Mouse (Mus musculus) T-helper 1 cell (primary cell): ENCODE data around the gene Sh2b1.

Source experiments
- in situ Hi-C: fragments of 300-600 bp; cut with MboI, MseI; formaldehyde crosslinking; loops from one replicate; pipeline ENCODE4 v1.15.1; 2025; ENCODE audit warnings: high pct_unique_total_duplicates

Sh2b1 gene

DNA sequence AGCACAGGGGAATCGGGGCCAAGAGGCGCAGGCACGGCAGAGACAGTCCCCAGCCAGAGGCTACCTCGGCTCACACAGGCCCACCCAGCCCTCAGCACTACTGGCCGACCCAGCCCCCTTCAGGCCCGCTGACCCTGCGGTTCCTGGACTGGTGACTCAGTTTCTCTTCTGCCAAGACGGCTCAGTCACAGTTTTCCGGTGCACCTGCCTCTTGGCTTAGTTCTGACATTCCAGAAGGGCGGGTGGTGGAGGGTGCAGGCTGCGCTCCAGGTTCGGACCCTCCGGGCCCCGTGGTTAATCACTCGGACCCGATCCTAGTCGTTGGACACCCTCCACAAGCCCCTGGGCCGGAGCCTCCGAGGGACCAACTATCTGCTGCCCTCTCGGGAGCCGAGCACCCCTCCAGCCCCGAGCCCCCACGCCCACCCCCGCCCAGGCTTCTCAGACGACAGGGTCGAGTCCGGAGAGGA lies 703 bp downstream of the Sh2b1 start:
- in situ Hi-C loops, result no loop called here

DNA sequence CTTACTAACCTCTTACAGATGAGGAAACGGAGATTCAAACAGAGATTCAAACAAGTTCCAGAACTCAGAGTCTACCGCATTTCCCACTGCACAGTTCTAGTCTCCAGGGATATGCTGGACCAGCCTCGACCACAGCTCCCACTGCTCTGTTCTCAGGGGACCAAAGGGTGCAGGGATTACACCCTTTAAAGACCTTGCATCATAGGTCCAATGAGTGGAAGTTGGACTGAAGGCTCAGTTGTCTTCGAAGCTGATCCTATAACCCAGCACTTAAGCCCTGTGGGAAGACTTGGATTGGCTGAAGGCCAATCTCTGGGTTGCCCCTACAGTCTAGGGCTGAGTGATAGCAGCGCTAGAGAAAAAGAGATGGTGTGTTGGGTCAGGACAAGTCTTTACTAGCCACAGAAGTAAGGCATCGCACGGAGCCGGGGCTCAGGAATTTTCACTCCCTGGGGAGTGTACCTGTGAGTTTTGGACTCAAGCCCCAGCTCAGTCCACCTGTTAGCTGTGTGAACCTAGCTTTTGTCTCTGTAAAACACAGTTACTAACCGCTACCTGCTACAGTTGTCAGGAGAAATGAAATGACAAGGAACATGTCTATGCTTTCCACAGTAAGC lies 1.6 kb downstream of the Sh2b1 start:
- in situ Hi-C loops, result no loop called here

DNA sequence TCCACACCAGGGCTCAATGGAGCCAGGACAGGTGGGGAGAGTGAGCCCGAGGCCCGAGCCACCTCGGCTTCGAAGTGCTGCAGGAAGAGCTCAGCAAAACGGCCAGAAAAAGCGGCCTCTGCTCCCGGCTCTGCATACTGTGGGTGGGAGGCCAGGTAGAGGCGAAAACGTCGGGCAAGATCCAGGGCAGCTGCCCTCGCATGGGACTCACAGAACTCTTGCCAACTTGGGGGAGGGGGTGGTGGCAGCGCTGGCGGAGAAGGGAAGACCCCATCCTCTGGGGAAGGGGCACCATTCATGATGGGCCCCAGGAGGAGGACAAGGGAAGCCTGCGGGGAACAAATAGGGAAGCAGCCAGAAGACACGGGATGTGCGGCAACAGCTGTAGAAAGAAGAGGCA lies 2.5 kb downstream of the Sh2b1 start:
- in situ Hi-C loops, result no loop called here

DNA sequence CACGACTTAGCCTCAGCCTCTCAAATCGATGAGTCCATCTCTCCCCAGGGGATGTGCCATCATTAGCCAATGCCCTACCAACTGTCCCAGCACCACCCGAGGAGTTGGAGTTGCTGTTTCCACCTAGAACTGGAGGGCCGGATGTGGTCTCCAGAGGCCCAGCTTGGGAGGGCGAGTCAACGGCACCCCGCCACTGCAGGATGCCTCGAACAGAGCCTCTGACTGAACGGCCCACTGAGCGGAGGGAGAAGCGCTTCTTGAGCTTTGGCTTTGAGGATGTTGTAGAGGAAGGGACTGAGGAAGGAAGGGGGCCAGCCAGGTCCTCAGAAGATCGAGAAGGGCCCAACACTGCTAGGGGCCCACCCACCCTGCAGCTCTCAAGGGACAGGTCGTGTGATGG lies 2.9 kb downstream of the Sh2b1 start:
- in situ Hi-C loops, result no loop called here

DNA sequence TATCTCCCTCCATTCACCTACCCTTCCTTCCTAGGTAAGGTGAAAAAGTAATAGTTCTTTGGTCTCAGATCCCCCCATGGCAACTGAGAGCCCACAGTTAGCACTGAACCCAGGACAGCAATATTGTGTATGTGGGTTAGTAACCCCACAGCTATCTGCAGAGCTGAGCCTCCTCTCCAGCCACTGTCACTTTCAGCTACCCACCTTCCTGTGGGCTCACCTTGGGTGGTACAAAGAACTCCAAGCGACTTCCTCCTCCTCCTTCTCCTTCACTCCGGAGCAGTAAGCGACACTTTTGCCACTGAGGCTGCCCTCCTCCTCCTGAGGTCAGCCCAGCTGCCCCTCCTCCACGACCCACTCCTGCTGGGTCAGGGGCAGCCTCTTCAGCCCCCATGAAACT lies 3.4 kb downstream of the Sh2b1 start:
- in situ Hi-C loops, result no loop called here

DNA sequence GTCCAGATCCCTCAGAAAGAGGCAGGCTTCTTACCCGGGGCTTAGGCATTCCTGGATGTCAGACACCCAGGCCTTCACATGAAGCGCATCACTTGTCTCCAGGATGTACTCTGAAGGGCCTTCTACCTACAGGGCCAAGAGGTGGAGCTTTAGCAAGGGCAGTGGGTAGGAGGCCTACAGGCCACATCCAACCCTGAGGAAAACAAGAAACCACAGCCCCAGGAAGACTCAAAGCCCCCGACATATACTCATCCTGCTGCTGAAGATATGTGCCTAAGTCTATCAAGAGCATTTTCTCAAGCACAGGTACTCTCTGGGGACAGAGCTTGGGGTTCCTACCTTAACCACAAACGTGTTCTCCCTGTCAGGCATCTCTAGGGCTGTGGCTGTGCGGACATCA lies 3.9 kb downstream of the Sh2b1 start:
- in situ Hi-C loops, result no loop called here

DNA sequence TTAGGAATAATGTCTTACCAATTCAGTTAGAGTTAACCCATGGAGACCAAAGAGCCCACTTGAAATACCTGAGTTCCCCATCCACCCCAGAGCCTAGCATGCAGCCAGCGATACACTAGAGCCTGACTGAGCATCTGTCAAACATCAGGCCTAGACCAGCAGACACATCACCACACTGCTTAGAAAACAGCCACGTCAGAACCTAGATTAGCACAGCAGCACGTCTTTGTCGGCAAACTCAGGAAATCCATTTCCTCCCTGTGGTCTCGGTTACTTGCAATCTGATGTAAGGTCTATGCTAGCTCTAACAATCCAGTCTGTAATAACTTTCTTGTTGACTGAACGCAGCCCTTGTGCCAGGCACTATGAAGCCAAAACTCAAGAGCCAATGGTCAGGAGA lies 5.1 kb downstream of the Sh2b1 start:
- in situ Hi-C loops, result no loop called here

DNA sequence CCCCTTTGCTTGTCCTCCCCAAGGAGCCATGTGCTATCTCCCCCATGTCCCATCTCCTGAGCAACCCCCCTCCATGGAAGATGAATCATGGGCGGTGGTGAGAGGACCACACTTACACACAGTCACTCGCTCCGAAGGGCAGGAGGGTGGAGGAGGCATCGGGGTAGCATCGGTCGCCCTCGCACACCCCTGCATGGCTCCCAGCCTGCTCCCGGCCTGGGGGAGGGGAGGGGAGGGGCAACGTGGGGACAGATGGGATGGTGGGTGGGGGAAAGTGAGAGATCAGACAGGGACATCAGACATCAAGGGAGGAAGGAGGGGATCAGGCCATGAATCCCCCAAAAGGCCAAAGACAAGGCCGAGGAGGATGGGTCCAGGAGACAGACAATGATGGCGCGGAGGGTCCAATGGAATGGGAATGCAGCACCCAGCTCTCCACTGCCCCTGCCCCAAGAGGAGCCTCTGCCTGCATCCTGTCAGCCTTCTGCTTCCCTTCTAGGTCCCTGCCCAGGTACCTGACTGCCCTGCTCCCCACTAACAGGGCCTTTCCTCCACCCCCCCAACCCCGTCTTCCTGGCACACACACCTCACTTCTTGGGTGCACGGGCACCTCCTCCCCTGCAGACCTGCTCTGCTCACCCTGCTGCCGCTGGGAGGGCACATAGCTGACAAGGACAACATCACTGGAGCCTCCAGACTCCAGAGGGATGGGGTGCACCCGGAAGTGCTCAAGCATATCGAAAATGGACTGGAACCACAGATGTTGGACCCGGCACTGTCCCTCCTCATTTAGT lies 7.2 kb downstream of the Sh2b1 start:
- in situ Hi-C loops, result no loop called here

DNA sequence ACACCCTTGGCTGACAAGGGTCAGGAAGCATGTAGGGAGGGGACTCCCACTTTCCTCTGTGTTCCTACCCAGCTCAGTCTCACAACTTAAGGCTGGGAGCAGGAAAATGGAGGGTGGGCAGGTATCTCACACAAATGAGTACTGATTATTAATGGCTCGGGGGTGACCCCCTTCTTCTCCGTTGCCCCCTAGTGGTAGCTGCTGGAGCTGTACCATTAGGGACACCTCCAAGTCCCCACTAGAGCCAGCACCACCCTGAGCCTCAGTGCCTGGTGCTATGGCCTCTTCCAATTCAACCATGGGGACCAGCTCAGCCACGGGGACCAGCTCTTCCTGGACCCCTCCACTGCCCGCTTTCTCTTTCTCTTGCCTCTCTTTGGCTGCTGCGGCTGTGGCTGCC lies 8.0 kb downstream of the Sh2b1 start:
- in situ Hi-C loops, result no loop called here

DNA sequence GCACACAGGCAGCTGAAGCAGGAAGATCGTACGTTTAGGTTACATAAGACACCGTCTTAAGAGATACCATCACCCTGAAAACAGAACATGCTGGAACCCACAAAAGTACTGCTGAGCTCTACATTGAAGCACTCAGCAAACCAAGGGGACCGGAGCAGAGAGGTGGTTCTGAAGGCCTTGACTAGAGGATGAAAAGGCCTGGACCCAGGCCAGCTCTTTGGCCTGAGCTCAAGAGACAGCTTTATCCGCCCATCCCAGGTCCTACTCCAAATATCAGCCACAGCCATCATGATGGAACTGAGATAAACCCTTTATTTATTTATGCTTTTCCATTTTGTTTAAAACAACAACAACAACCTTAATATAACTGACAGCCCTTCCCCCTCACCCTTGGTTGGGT lies 8.5 kb downstream of the Sh2b1 start:
- in situ Hi-C loops, result no loop called here

DNA sequence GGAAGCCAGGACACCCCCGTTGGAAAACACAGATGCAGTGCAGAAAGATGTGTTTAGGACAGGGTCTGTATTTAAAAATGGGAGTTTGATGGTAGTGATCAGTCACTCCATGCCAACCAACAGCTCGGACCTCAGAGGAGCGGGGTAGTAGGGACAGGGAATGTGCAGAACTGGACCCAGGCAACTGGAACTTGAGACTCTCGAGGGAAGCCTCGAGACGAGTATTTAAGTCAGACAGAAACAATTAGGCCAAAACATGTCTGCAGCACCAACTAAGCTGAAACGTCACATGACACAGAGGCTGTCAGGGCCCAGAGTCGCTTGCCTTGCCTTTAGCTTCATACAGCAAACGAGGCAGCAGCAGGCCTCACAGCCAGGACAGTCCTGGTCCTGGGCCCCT lies 9.1 kb downstream of the Sh2b1 start:
- in situ Hi-C loops, result no loop called here

DNA sequence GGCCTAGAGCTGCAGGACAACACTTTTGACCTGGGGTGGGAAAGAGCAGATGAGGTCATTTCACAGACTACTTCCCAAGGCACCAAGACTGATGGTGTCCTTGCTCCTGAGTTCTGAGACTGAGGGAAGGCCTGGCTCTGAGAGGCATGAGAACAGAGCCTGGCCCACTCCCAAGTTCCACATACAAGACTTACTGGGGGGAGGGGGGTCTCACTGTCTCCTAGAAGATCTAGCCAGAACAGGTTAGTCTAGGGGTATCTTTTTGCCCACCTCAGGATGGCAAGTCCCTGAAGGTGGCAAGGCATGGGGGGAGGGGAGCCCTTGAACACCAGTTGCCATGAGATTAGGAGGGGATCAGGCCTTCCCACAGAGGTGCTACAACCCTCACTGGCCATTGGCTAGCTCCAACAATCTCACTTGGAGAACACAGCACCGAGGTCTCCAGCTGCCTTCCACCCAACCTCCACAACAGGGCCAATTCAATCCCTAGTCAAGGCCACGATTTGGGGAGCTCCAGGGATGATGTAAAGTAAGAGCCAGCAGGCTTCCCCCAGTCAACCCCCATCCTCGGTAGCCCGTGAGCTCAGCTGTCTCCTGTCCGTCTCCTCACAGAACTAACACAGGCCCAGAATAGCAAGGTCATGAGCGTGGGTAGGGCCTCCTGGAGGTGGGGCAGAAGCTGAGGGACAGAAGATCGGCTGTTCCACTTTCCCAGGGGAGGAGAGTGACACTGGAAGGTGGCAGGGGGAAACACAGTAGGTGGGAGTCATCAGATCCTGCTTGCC lies 9.8 kb downstream of the Sh2b1 start:
- in situ Hi-C loops, result no loop called here

DNA sequence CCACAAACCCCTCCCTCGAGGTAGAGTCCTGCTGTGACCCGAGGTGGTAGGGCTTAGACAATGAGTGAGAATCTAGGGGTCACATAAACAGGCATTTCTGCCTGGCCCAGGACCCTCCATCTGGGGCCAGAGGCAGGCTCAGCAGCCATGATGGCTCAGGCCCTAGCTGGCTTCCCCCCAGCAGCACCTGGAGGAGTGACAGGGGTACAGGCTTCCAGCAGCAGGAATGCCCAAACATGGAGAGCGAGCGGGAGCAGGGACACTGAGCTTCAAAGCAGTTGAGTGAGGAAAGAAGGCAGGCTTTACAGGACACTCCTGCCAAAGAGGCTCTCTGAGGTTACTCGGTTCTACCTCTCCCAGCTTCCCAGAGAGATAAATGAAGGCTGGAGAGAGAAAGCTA lies 10.4 kb downstream of the Sh2b1 start:
- in situ Hi-C loops, result no loop called here

DNA sequence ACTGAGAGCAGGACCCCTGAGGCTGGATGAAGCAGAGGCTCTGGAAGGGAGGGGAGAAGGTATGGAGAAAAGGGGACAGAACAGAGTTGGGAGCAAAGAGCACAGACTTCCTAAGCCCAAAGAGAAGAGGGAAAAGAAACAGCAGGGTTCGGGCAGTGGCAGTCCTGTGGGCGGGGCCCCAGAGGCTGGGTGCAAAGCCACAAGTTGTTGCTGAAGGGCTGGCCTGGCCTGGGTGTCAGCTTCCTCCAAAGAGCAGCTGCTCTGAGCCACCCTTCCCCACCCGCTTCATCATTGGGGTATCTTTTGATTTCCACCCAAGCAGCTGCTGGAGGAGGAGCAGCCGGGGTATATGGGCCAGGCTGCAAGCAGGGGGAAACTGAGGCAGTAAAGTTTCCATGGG lies 11.1 kb downstream of the Sh2b1 start:
- in situ Hi-C loops, result no loop called here

DNA sequence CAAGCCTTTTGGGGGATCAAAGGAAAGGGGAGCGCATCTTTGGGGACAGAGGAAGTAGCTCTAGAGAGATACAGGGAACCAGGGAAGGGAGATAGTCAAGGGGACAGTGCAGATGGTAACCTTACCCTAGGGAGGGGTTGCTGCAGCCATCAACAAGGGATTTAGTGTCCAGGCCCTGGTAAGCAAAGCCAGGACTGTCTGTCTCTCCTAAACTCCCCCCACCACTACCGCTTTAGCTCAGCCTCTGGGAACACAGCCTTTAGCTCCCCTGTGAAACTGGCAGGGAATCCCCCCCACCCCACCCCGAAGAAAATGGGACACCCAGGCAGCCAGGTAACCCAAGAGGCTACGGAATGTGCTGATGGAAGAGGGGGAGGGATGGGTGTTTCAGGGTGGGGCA lies 11.7 kb downstream of the Sh2b1 start:
- in situ Hi-C loops, result no loop called here

DNA sequence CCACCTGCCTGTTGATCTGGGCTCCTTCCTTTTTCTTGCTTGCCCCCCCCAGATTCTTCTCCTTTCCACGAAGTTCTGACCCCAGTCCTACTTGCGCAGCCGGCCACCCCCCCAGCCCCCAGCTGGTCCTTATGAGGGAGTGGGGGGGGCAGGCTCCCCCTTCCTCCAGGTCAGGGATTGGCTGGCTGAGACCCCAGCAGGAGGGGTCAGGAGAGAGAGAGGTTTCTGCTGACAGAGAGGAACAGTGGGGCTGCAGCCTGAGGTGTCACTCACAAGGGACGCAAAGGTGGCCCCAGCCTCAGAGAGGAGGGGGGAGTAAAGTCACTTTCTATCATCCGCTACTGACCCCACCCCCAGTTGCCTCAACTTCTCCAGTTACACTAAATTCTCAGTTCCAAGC lies 12.2 kb downstream of the Sh2b1 start, which contains the start of gene Atp2a1:
Gene Atp2a1, minus strand, starts transcription at position 105 of the 400 bp plus-strand sequence.
- in situ Hi-C loops, result no loop called here

DNA sequence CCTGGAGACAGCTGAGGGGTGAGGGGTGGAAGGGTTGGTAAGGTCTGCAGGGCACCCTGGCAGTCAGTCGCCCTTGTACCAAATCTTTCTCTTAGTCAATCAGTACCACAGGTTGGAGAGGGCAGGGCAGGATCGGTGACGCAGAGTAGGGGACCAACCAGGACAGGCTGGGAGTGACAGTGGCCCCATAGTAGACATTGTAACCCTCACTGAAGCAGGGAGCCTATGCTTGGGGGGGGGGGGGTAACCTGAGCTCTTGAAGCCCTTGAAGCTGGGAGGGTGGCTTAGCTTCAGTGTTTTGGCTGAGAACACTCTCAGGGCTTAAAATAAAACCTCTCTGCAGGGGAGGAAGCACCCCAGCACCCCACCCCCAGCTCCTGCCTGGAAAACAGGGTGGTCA lies 13.6 kb downstream of the Sh2b1 start:
- in situ Hi-C loops, result no loop called here

DNA sequence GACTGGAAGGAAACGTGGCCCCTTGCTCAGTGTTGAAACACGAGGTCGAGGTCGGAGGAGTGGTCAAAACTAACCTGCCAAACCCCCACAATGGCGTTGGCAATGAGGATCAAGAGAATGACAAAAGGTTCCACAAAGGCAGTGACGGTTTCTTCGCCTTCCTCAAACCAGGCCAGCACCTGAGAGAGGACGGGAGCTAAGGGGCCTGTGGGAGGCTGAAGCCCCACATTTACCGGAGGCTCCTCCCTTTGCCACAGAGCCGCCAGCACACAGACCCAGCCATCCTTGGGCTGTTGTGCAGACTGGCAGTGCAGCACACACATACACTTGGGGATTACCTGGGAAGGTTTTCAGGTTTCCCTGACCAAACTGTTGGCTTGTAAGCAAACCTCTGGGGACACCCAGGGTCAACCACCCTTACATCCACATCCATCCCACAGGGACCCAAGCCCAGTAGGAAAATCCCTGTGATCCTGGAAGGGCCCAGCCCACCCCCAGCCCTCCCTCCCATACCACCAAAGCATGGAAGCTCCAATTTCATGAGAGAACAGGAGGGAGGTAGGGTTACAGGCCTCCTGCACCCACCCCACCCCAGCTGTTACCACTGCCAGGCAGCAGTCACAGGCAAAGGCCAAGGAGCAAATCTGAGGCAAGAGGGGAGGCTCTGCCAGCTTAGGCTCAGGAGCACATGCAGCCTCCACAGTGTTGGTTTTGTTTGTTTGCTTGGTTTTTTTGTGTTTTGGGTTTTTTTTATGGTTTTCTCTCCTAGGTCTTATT lies 14.4 kb downstream of the Sh2b1 start:
- in situ Hi-C loops, result no loop called here

DNA sequence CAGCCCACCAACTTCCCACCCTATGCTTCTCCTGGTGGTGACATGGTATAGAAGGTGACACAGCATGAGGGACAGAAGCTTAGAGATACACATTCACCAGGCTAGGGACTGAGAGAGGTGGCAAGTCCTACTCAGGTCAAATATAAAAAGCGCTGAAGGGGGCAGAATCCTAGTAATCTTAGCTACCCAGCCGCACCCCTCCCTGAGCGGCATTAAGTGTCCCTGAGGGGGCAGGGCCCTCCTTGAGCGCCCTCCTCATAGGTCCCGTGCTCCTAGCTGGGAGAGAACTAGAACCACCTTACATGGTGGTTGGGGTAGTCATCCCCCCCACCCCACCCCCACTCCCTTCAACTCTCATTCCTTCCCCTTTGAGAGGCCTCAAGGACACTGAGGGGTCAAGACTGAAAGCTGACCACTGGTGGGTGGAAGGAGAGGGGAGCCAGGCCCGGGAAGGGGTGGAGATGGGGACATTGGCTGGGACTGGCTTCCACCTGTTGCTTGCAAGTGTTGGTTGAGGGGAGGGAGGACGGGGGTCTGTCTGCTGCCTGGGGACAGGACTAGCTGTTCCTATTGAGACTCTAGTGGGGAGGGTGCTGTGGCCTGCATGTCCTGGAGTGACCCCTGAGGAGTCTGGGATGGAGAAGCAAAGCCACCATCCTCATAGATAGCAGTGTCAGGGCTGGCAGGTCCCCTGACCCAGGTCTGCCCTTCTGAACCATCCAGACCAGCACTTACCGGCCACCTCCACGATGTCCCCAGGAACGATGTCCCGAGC lies 16.2 kb downstream of the Sh2b1 start:
- in situ Hi-C loops, result no loop called here

DNA sequence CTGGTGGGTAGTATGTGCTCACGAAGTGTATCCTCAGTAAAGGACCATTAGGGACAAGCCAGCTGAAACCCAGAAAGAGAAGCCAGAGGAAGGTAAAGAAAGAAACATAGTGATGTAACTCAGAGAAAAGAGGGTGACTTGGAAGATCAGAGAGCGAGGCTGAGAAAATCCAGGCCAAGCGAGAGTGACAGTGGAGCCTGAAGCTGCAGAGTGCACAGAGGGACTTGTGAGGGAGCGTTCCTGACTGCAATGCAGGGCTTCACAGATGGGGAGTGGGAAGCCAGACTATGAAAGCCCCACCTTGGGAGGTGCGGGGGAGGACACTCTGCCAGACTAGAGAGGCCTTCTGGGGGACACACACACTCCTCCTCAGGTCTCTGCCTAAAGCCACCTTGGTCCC lies 17.0 kb downstream of the Sh2b1 start:
- in situ Hi-C loops, result no loop called here
